Mouse (Mus musculus) kidney, embryonic 15.5 days (tissue): Measurements from ENCODE around the gene Cubn. TPM values are rescaled to one million over a fixed set of nuclear protein-coding genes. Genes with fewer than 3 reads are reported as not detected.

Source experiments
- ATAC-seq: fragments of 200-750 bp; cut with Nextera tagmentation; replicated peaks from 2 replicates; pipeline ENCODE4 v1.8.0; 2017; ENCODE audit warnings: moderate TSS enrichment; ENCODE audit not compliant: low FRiP score
- H3K27ac ChIP-seq: fragments of 300-500 bp; sonication (generic); 2 replicates; pipeline ENCODE4 v1.5.1; 2015; ENCODE audit warnings: mild to moderate bottlenecking, inconsistent platforms
- H3K27me3 ChIP-seq: fragments of 300-500 bp; sonication (generic); 2 replicates; pipeline ENCODE4 v1.6.1; 2015; ENCODE audit warnings: inconsistent platforms
- H3K36me3 ChIP-seq: fragments of 300-500 bp; sonication (generic); 2 replicates; pipeline ENCODE4 v1.6.1; 2015; ENCODE audit warnings: inconsistent platforms
- H3K4me1 ChIP-seq: fragments of 300-500 bp; sonication (generic); 2 replicates; pipeline ENCODE4 v1.6.1; 2015; ENCODE audit warnings: inconsistent platforms
- H3K4me2 ChIP-seq: fragments of 300-500 bp; sonication (generic); 2 replicates; pipeline ENCODE4 v1.6.1; 2015; ENCODE audit warnings: moderate library complexity, mild to moderate bottlenecking, inconsistent platforms
- H3K4me3 ChIP-seq: fragments of 300-500 bp; sonication (generic); replicated peaks from 2 replicates; pipeline ENCODE4 v1.5.1; 2015; ENCODE audit warnings: mild to moderate bottlenecking, inconsistent platforms
- H3K9ac ChIP-seq: fragments of 300-500 bp; sonication (generic); 2 replicates; pipeline ENCODE4 v1.6.1; 2015; ENCODE audit warnings: mild to moderate bottlenecking, inconsistent platforms
- H3K9me3 ChIP-seq: fragments of 300-500 bp; sonication (generic); replicated peaks from 2 replicates; pipeline ENCODE4 v1.6.1; 2016; ENCODE audit warnings: inconsistent platforms
- WGBS: fragments of 180-500 bp; shearing (Covaris S2); methylation state at CpG from one replicate; pipeline ENCODE4 v1.1.7; 2015; ENCODE audit warnings: mixed read lengths; 5-methylcytosine and 5-hydroxymethylcytosine counted together
- polyA plus RNA-seq: library from polyadenylated mRNA; unstranded; fragments of >200 nt; fragmentation: Nextera tagmentation; extraction: Ambion mirVana; gene quantifications from 2 replicates; pipeline ENCODE4 v1.2.1, GENCODE M21; 2015

The Cubn gene
- polyA plus RNA-seq, 1 experiment from 2014 or later = 5.1 TPM

GRCm38 (mm10) chr2:13399480-13400072 lies 92.0 kb downstream of the Cubn start:
- H3K9ac ChIP-seq = no peak overlapping the region
- WGBS = 69% methylated on average over 5 of the region's 5 CpGs
- no peaks in the 10 kb centered on the region for H3K27me3 ChIP-seq
- no peak overlapping the region for H3K4me2 ChIP-seq
- ATAC-seq = peak; percentile 29; the same call in 1 of the 2 replicates
- H3K36me3 ChIP-seq = no peaks in the 10 kb centered on the region
- no peak overlapping the region for H3K4me3 ChIP-seq
- no peaks in the 10 kb centered on the region for H3K9me3 ChIP-seq
- H3K4me1 ChIP-seq = peaks cover 14% of the 10 kb centered on the region
- H3K27ac ChIP-seq = 0 out of 2 replicates have a peak overlapping the region, but pooled peaks have one; percentile 72

GRCm38 (mm10) chr2:13398955-13399354 lies 92.7 kb downstream of the Cubn start:
- Histone ChIP-seq H3K27ac (peak overlapping the region; percentile 72), H3K4me1 (peaks cover 14% of the 10 kb centered on the region), H3K9ac (no peak overlapping the region), H3K4me2 (0 out of 2 replicates have a peak overlapping the region, but pooled peaks have one; percentile 9), H3K27me3 (no peaks in the 10 kb centered on the region), H3K4me3 (no peak overlapping the region), H3K36me3 (no peaks in the 10 kb centered on the region), H3K9me3 (no peaks in the 10 kb centered on the region)
- WGBS = 11% methylated on average over 2 of the region's 2 CpGs
- ATAC-seq = peak; percentile 90

- 34% methylated on average over 4 of the region's 4 CpGs for WGBS
- Histone ChIP-seq H3K27me3 (no peaks in the 10 kb centered on the region), H3K4me2 (0 out of 2 replicates have a peak overlapping the region, but pooled peaks have one; percentile 9), H3K9ac (no peak overlapping the region), H3K4me1 (peaks cover 14% of the 10 kb centered on the region), H3K36me3 (no peaks in the 10 kb centered on the region), H3K4me3 (no peak overlapping the region), H3K9me3 (no peaks in the 10 kb centered on the region), H3K27ac (peak overlapping the region; percentile 72)
- ATAC-seq = peak; percentile 89
These were observed 93.1 kb downstream of the Cubn start for GRCm38 (mm10) chr2:13398551-13398950.

GRCm38 (mm10) chr2:13396124-13396540 lies 95.5 kb downstream of the Cubn start:
- H3K9ac ChIP-seq = no peak overlapping the region
- no peaks in the 10 kb centered on the region for H3K9me3 ChIP-seq
- 54% methylated on average over 3 of the region's 3 CpGs for WGBS
- H3K27me3 ChIP-seq = no peaks in the 10 kb centered on the region
- ATAC-seq = no peak
- H3K27ac ChIP-seq = no peak overlapping the region
- H3K4me1 ChIP-seq = peaks cover 16% of the 10 kb centered on the region
- no peak overlapping the region for H3K4me2 ChIP-seq
- H3K4me3 ChIP-seq = no peak overlapping the region
- no peaks in the 10 kb centered on the region for H3K36me3 ChIP-seq

- Histone ChIP-seq H3K9me3 (no peaks in the 10 kb centered on the region), H3K4me1 (0 out of 2 replicates have a peak, but pooled peaks cover 4% of the 10 kb centered on the region), H3K4me3 (no peak overlapping the region), H3K4me2 (no peak overlapping the region), H3K27ac (no peak overlapping the region; the same call in 1 of the 2 replicates), H3K36me3 (no peaks in the 10 kb centered on the region), H3K27me3 (no peaks in the 10 kb centered on the region), H3K9ac (no peak overlapping the region)
- ATAC-seq = no peak
- 56% methylated on average over 3 of the region's 3 CpGs for WGBS
These were observed 100.6 kb downstream of the Cubn start for GRCm38 (mm10) chr2:13391018-13391417.

GRCm38 (mm10) chr2:13386631-13387030 lies 105.0 kb downstream of the Cubn start:
- Histone ChIP-seq H3K9ac (no peak overlapping the region), H3K27ac (no peak overlapping the region), H3K27me3 (no peaks in the 10 kb centered on the region), H3K4me2 (no peak overlapping the region), H3K4me3 (no peak overlapping the region), H3K36me3 (no peaks in the 10 kb centered on the region), H3K9me3 (no peaks in the 10 kb centered on the region), H3K4me1 (peaks cover 18% of the 10 kb centered on the region)
- ATAC-seq = no peak
- WGBS = 94% methylated on average over 5 of the region's 5 CpGs

GRCm38 (mm10) chr2:13385542-13386345 lies 105.9 kb downstream of the Cubn start:
- no peak for ATAC-seq
- Histone ChIP-seq H3K27ac (peak overlapping the region; percentile 75), H3K9me3 (no peaks in the 10 kb centered on the region), H3K36me3 (no peaks in the 10 kb centered on the region), H3K9ac (no peak overlapping the region), H3K4me2 (no peak overlapping the region), H3K4me1 (peaks cover 18% of the 10 kb centered on the region), H3K4me3 (no peak overlapping the region), H3K27me3 (no peaks in the 10 kb centered on the region)
- 60% methylated on average over 3 of the region's 3 CpGs for WGBS

GRCm38 (mm10) chr2:13384775-13385541 lies 106.7 kb downstream of the Cubn start:
- no peaks in the 10 kb centered on the region for H3K36me3 ChIP-seq
- WGBS = 35% methylated on average over 4 of the region's 4 CpGs
- H3K9ac ChIP-seq = no peak overlapping the region
- H3K27me3 ChIP-seq = no peaks in the 10 kb centered on the region
- peak overlapping the region; percentile 75 for H3K27ac ChIP-seq
- peak; percentile 88 for ATAC-seq
- H3K4me2 ChIP-seq = no peak overlapping the region
- no peaks in the 10 kb centered on the region for H3K9me3 ChIP-seq
- H3K4me3 ChIP-seq = no peak overlapping the region
- H3K4me1 ChIP-seq = peaks cover 18% of the 10 kb centered on the region

GRCm38 (mm10) chr2:13376166-13376565 lies 115.4 kb downstream of the Cubn start:
- H3K27me3 ChIP-seq = no peaks in the 10 kb centered on the region
- H3K9ac ChIP-seq = no peak overlapping the region
- H3K36me3 ChIP-seq = no peaks in the 10 kb centered on the region
- 85% methylated on average over 4 of the region's 4 CpGs for WGBS
- no peak overlapping the region for H3K4me2 ChIP-seq
- H3K4me3 ChIP-seq = no peak overlapping the region
- H3K27ac ChIP-seq = no peak overlapping the region
- no peaks in the 10 kb centered on the region for H3K9me3 ChIP-seq
- no peak for ATAC-seq
- H3K4me1 ChIP-seq = peaks cover 21% of the 10 kb centered on the region

GRCm38 (mm10) chr2:13373291-13373690 lies 118.3 kb downstream of the Cubn start:
- H3K27ac ChIP-seq = peak overlapping the region; percentile 94
- H3K4me2 ChIP-seq = no peak overlapping the region
- H3K9me3 ChIP-seq = no peaks in the 10 kb centered on the region
- H3K4me3 ChIP-seq = no peak overlapping the region
- H3K36me3 ChIP-seq = no peaks in the 10 kb centered on the region
- ATAC-seq = no peak
- 74% methylated on average over 1 of the region's 1 CpGs for WGBS
- H3K9ac ChIP-seq = no peak overlapping the region
- H3K4me1 ChIP-seq = peaks cover 24% of the 10 kb centered on the region
- no peaks in the 10 kb centered on the region for H3K27me3 ChIP-seq

GRCm38 (mm10) chr2:13372825-13373224 lies 118.8 kb downstream of the Cubn start:
- H3K4me3 ChIP-seq = no peak overlapping the region
- H3K9ac ChIP-seq = no peak overlapping the region
- no peaks in the 10 kb centered on the region for H3K27me3 ChIP-seq
- H3K36me3 ChIP-seq = no peaks in the 10 kb centered on the region
- no peaks in the 10 kb centered on the region for H3K9me3 ChIP-seq
- H3K27ac ChIP-seq = peak overlapping the region; percentile 94
- ATAC-seq = peak; percentile 15; the same call in 1 of the 2 replicates
- H3K4me1 ChIP-seq = peaks cover 24% of the 10 kb centered on the region
- H3K4me2 ChIP-seq = no peak overlapping the region; the same call in 1 of the 2 replicates
- 38% methylated on average over 3 of the region's 3 CpGs for WGBS
